Mouse (Mus musculus) testis, adult 2 months (tissue): ENCODE measurements around the gene Tmc8.

ENCODE experiments used
- CTCF ChIP-seq: fragments of 200-500 bp; IDR thresholded peaks from 2 replicates; pipeline ENCODE4 v1.5.1; 2012; ENCODE audit warnings: low read depth, mild to moderate bottlenecking, inconsistent platforms, low read length, moderate library complexity; ENCODE audit not compliant: control insufficient read depth, insufficient read depth, insufficient replicate concordance
- POLR2A ChIP-seq: fragments of 200-500 bp; IDR thresholded peaks from 2 replicates; pipeline ENCODE4 v1.6.1; 2012; ENCODE audit warnings: low read depth, mild to moderate bottlenecking, inconsistent platforms, low read length, moderate library complexity; ENCODE audit not compliant: control insufficient read depth

- no peak for TF ChIP-seq POLR2A
- no peak for TF ChIP-seq CTCF
Measured at GRCm38 (mm10) chr11:117828149-117828887, 46.4 kb downstream of the Tmc8 start.
